Mouse (Mus musculus) spleen, adult 12 weeks (tissue): ENCODE results near the gene Ust.

Source experiments
- DNase-seq: peaks from one replicate; pipeline ENCODE4 v3.0.0; 2022; ENCODE audit warnings: low spot score

Ust gene

GRCm38 (mm10) chr10:8224641-8225040, 294.0 kb downstream of the Ust start:
- DNase-seq: no peak

GRCm38 (mm10) chr10:8224046-8224445, 294.6 kb downstream of the Ust start:
- DNase-seq: no peak

GRCm38 (mm10) chr10:8216946-8217345, 301.7 kb downstream of the Ust start:
- DNase-seq: no peak

GRCm38 (mm10) chr10:8215181-8215580, 303.4 kb downstream of the Ust start:
- no peak for DNase-seq

GRCm38 (mm10) chr10:8213906-8214421, 304.7 kb downstream of the Ust start:
- peak; percentile 40 for DNase-seq

- DNase-seq: no peak
Measured at GRCm38 (mm10) chr10:8213266-8213905, 305.2 kb downstream of the Ust start.

GRCm38 (mm10) chr10:8212611-8213226, 305.9 kb downstream of the Ust start:
- DNase-seq: no peak

- DNase-seq: no peak
Measured at GRCm38 (mm10) chr10:8211694-8212093, 306.9 kb downstream of the Ust start.

- DNase-seq: no peak
Measured at GRCm38 (mm10) chr10:8210366-8210765, 308.3 kb downstream of the Ust start.

- DNase-seq: no peak
Measured at GRCm38 (mm10) chr10:8207358-8207757, 311.3 kb downstream of the Ust start.

GRCm38 (mm10) chr10:8203681-8204080, 314.9 kb downstream of the Ust start:
- DNase-seq: no peak

GRCm38 (mm10) chr10:8199816-8200215, 318.8 kb downstream of the Ust start:
- no peak for DNase-seq

GRCm38 (mm10) chr10:8199026-8199756, 319.4 kb downstream of the Ust start:
- no peak for DNase-seq

- no peak for DNase-seq
Measured at GRCm38 (mm10) chr10:8197661-8198060, 321.0 kb downstream of the Ust start.

GRCm38 (mm10) chr10:8196300-8196699, 322.3 kb downstream of the Ust start:
- DNase-seq: peak; percentile 8

GRCm38 (mm10) chr10:8195730-8196129, 322.9 kb downstream of the Ust start:
- DNase-seq: no peak

GRCm38 (mm10) chr10:8189331-8189981, 329.2 kb downstream of the Ust start:
- no peak for DNase-seq

- DNase-seq: no peak
Measured at GRCm38 (mm10) chr10:8185586-8185985, 333.0 kb downstream of the Ust start.

- DNase-seq: no peak
Measured at GRCm38 (mm10) chr10:8184711-8185110, 333.9 kb downstream of the Ust start.

- no peak for DNase-seq
Measured at GRCm38 (mm10) chr10:8183171-8183570, 335.5 kb downstream of the Ust start.

- DNase-seq: no peak
Measured at GRCm38 (mm10) chr10:8181596-8182185, 336.9 kb downstream of the Ust start.

GRCm38 (mm10) chr10:8177618-8178017, 341.0 kb downstream of the Ust start:
- DNase-seq: no peak
